Mouse (Mus musculus): ENCODE data around the gene Igfbp1. TPM values are rescaled to one million over a fixed set of nuclear protein-coding genes. Genes with fewer than 3 reads are reported as not detected.

The Igfbp1 gene
- polyA plus RNA-seq, 1 experiment from 2014 or later = 6.4 TPM

GRCm38 (mm10) chr11:7161502-7162174, 35.9 kb upstream of the Igfbp1 start:
- Histone ChIP-seq H3K4me2 (ENCODE audit: low read depth, low read length) (no peak overlapping the region), H3K9me3 (ENCODE audit: control insufficient read depth, low read length) (no peaks in the 10 kb centered on the region), H3K27me3 (replicated peaks; ENCODE audit: control insufficient read depth, insufficient read depth, low read length) (no peaks in the 10 kb centered on the region), H3K36me3 (ENCODE audit: control insufficient read depth, insufficient read depth, low read length) (no peaks in the 10 kb centered on the region), H3K27ac (ENCODE audit: low read length) (peak overlapping the region; percentile 78; the same call in 1 of the 2 replicates), H3K4me3 (ENCODE audit: low read length) (no peak overlapping the region), H3K9ac (ENCODE audit: low read depth, low read length) (no peak overlapping the region), H3K4me1 (ENCODE audit: control insufficient read depth, insufficient read depth, low read length) (peaks cover 12% of the 10 kb centered on the region)
- no peak; the same call in 1 of the 2 replicates for ATAC-seq
- 86% methylated on average over 8 of the region's 8 CpGs for WGBS

GRCm38 (mm10) chr11:7164416-7164815, 33.2 kb upstream of the Igfbp1 start:
- WGBS = 78% methylated on average over 4 of the region's 4 CpGs

GRCm38 (mm10) chr11:7169645-7170044, 27.9 kb upstream of the Igfbp1 start:
- no peak for ATAC-seq
- Histone ChIP-seq H3K27me3 (replicated peaks; ENCODE audit: control insufficient read depth, insufficient read depth, low read length) (no peaks in the 10 kb centered on the region), H3K4me1 (ENCODE audit: control insufficient read depth, insufficient read depth, low read length) (no peaks in the 10 kb centered on the region), H3K9me3 (ENCODE audit: control insufficient read depth, low read length) (no peaks in the 10 kb centered on the region), H3K4me2 (ENCODE audit: low read depth, low read length) (no peak overlapping the region), H3K9ac (ENCODE audit: low read depth, low read length) (no peak overlapping the region), H3K4me3 (ENCODE audit: low read length) (no peak overlapping the region), H3K36me3 (ENCODE audit: control insufficient read depth, insufficient read depth, low read length) (no peaks in the 10 kb centered on the region), H3K27ac (ENCODE audit: low read length) (no peak overlapping the region)
- WGBS = 95% methylated on average over 1 of the region's 1 CpGs

More at GRCm38 (mm10) chr11:7164416-7164815, 33.2 kb upstream of the Igfbp1 start:
- Histone ChIP-seq H3K27me3 (replicated peaks; ENCODE audit: control insufficient read depth, insufficient read depth, low read length) (no peaks in the 10 kb centered on the region), H3K4me1 (ENCODE audit: control insufficient read depth, insufficient read depth, low read length) (peaks cover 12% of the 10 kb centered on the region), H3K36me3 (ENCODE audit: control insufficient read depth, insufficient read depth, low read length) (no peaks in the 10 kb centered on the region), H3K4me2 (ENCODE audit: low read depth, low read length) (no peak overlapping the region), H3K27ac (ENCODE audit: low read length) (no peak overlapping the region), H3K9ac (ENCODE audit: low read depth, low read length) (no peak overlapping the region), H3K4me3 (ENCODE audit: low read length) (no peak overlapping the region), H3K9me3 (ENCODE audit: control insufficient read depth, low read length) (no peaks in the 10 kb centered on the region)
- ATAC-seq = no peak

GRCm38 (mm10) chr11:7173664-7174063, 23.9 kb upstream of the Igfbp1 start:
- Histone ChIP-seq H3K4me2 (ENCODE audit: low read depth, low read length) (no peak overlapping the region), H3K27ac (ENCODE audit: low read length) (no peak overlapping the region), H3K9me3 (ENCODE audit: control insufficient read depth, low read length) (no peaks in the 10 kb centered on the region), H3K4me1 (ENCODE audit: control insufficient read depth, insufficient read depth, low read length) (no peaks in the 10 kb centered on the region), H3K36me3 (ENCODE audit: control insufficient read depth, insufficient read depth, low read length) (no peaks in the 10 kb centered on the region), H3K27me3 (replicated peaks; ENCODE audit: control insufficient read depth, insufficient read depth, low read length) (no peaks in the 10 kb centered on the region), H3K9ac (ENCODE audit: low read depth, low read length) (no peak overlapping the region), H3K4me3 (ENCODE audit: low read length) (no peak overlapping the region)
- peak; percentile 68 for ATAC-seq
- 62% methylated on average over 6 of the region's 6 CpGs for WGBS

GRCm38 (mm10) chr11:7178724-7179123, 18.9 kb upstream of the Igfbp1 start:
- WGBS = 55% methylated on average over 4 of the region's 4 CpGs
- no peaks in the 10 kb centered on the region for H3K4me1 ChIP-seq (ENCODE audit: control insufficient read depth, insufficient read depth, low read length)
- H3K9me3 ChIP-seq (ENCODE audit: control insufficient read depth, low read length) = no peaks in the 10 kb centered on the region
- H3K36me3 ChIP-seq (ENCODE audit: control insufficient read depth, insufficient read depth, low read length) = no peaks in the 10 kb centered on the region
- no peak overlapping the region for H3K4me3 ChIP-seq (ENCODE audit: low read length)
- no peak overlapping the region for H3K27ac ChIP-seq (ENCODE audit: low read length)
- ATAC-seq = peak; percentile 82
- H3K27me3 ChIP-seq (replicated peaks; ENCODE audit: control insufficient read depth, insufficient read depth, low read length) = no peaks in the 10 kb centered on the region
- no peak overlapping the region for H3K9ac ChIP-seq (ENCODE audit: low read depth, low read length)
- H3K4me2 ChIP-seq (ENCODE audit: low read depth, low read length) = no peak overlapping the region

GRCm38 (mm10) chr11:7179276-7179675, 18.3 kb upstream of the Igfbp1 start:
- no peaks in the 10 kb centered on the region for H3K27me3 ChIP-seq (replicated peaks; ENCODE audit: control insufficient read depth, insufficient read depth, low read length)
- H3K4me1 ChIP-seq (ENCODE audit: control insufficient read depth, insufficient read depth, low read length) = peaks cover 1% of the 10 kb centered on the region; the same call in 1 of the 2 replicates
- H3K9ac ChIP-seq (ENCODE audit: low read depth, low read length) = no peak overlapping the region
- H3K4me3 ChIP-seq (ENCODE audit: low read length) = no peak overlapping the region
- 61% methylated on average over 2 of the region's 2 CpGs for WGBS
- H3K4me2 ChIP-seq (ENCODE audit: low read depth, low read length) = no peak overlapping the region
- H3K9me3 ChIP-seq (ENCODE audit: control insufficient read depth, low read length) = no peaks in the 10 kb centered on the region
- ATAC-seq = peak; percentile 63
- no peaks in the 10 kb centered on the region for H3K36me3 ChIP-seq (ENCODE audit: control insufficient read depth, insufficient read depth, low read length)
- H3K27ac ChIP-seq (ENCODE audit: low read length) = no peak overlapping the region

GRCm38 (mm10) chr11:7182409-7183042, 15.1 kb upstream of the Igfbp1 start:
- ATAC-seq = no peak
- no peak overlapping the region for H3K4me2 ChIP-seq (ENCODE audit: low read depth, low read length)
- peaks cover 5% of the 10 kb centered on the region; the same call in 1 of the 2 replicates for H3K4me1 ChIP-seq (ENCODE audit: control insufficient read depth, insufficient read depth, low read length)
- WGBS = 44% methylated on average over 8 of the region's 8 CpGs
- no peak overlapping the region for H3K4me3 ChIP-seq (ENCODE audit: low read length)
- no peak overlapping the region for H3K27ac ChIP-seq (ENCODE audit: low read length)
- no peaks in the 10 kb centered on the region for H3K9me3 ChIP-seq (ENCODE audit: control insufficient read depth, low read length)
- no peaks in the 10 kb centered on the region for H3K27me3 ChIP-seq (replicated peaks; ENCODE audit: control insufficient read depth, insufficient read depth, low read length)
- no peak overlapping the region for H3K9ac ChIP-seq (ENCODE audit: low read depth, low read length)
- H3K36me3 ChIP-seq (ENCODE audit: control insufficient read depth, insufficient read depth, low read length) = no peaks in the 10 kb centered on the region

- no peaks in the 10 kb centered on the region for H3K36me3 ChIP-seq (ENCODE audit: control insufficient read depth, insufficient read depth, low read length)
- no peak overlapping the region for H3K9ac ChIP-seq (ENCODE audit: low read depth, low read length)
- H3K4me3 ChIP-seq (ENCODE audit: low read length) = no peak overlapping the region
- no peak for ATAC-seq
- H3K4me1 ChIP-seq (ENCODE audit: control insufficient read depth, insufficient read depth, low read length) = peaks cover 5% of the 10 kb centered on the region; the same call in 1 of the 2 replicates
- H3K4me2 ChIP-seq (ENCODE audit: low read depth, low read length) = no peak overlapping the region
- no peaks in the 10 kb centered on the region for H3K27me3 ChIP-seq (replicated peaks; ENCODE audit: control insufficient read depth, insufficient read depth, low read length)
- no peak overlapping the region for H3K27ac ChIP-seq (ENCODE audit: low read length)
- WGBS = 27% methylated on average over 1 of the region's 1 CpGs
- no peaks in the 10 kb centered on the region for H3K9me3 ChIP-seq (ENCODE audit: control insufficient read depth, low read length)
These were observed 13.2 kb upstream of the Igfbp1 start for GRCm38 (mm10) chr11:7184420-7184819.

GRCm38 (mm10) chr11:7187472-7187871, 10.1 kb upstream of the Igfbp1 start:
- Histone ChIP-seq H3K4me1 (ENCODE audit: control insufficient read depth, insufficient read depth, low read length) (peaks cover 5% of the 10 kb centered on the region; the same call in 1 of the 2 replicates), H3K4me3 (ENCODE audit: low read length) (no peak overlapping the region), H3K27ac (ENCODE audit: low read length) (no peak overlapping the region), H3K4me2 (ENCODE audit: low read depth, low read length) (no peak overlapping the region), H3K9ac (ENCODE audit: low read depth, low read length) (no peak overlapping the region), H3K27me3 (replicated peaks; ENCODE audit: control insufficient read depth, insufficient read depth, low read length) (no peaks in the 10 kb centered on the region), H3K9me3 (ENCODE audit: control insufficient read depth, low read length) (no peaks in the 10 kb centered on the region), H3K36me3 (ENCODE audit: control insufficient read depth, insufficient read depth, low read length) (no peaks in the 10 kb centered on the region)
- no peak for ATAC-seq
- WGBS = 60% methylated on average over 8 of the region's 8 CpGs

Measured in intestine, embryonic 16.5 days (tissue).